ENCODE assay signal across 9 mouse cellular contexts in the genomic region with DNA sequence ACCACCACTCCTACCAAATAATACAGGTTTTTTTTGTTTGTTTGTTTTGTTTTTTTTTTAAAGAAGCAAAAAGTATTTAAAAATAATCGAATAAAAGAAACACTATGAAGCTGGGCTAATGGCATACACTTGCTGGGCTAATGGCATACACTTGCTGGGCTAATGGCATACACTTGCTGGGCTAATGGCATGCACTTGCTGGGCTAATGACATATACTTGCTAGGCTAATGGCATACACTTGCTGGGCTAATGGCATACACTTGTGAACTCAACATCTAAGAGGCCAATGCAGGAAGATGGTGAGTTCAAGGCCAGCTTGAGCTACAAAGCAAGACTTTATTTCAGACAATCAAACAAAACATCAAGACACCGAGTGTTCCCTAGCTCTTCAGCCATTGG.
"Had no signal": no experiment of that assay in that cellular context is flagged by ENCODE, and none has a peak within 500 bp of the region (broad histone marks: within the 10 kb centered on the region; RNA-seq: fewer than 3 reads in every experiment).

No protein-coding gene starts in this region.

- H3K36me3 ChIP-seq: liver, embryonic 13.5 days; midbrain, embryonic 10.5 days; midbrain, embryonic 13.5 days had no signal

- H3K4me1 ChIP-seq: liver, embryonic 13.5 days; midbrain, embryonic 10.5 days; midbrain, embryonic 13.5 days had no signal

- H3K27ac ChIP-seq: kidney, postnatal 0 days; liver, embryonic 13.5 days; macrophage; midbrain, embryonic 10.5 days; midbrain, embryonic 13.5 days had no signal

- DNase-seq: kidney, adult 2 months; kidney, postnatal 25 days; liver, embryonic 13.5 days; lung, embryonic 14.5 days had no signal

- H3K4me2 ChIP-seq: liver, embryonic 13.5 days; lung, embryonic 14.5 days; midbrain, embryonic 13.5 days had no signal

- H3K27me3 ChIP-seq: liver, embryonic 13.5 days; midbrain, embryonic 13.5 days had no signal

- H3K9me3 ChIP-seq: liver, embryonic 13.5 days; midbrain, embryonic 10.5 days; midbrain, embryonic 13.5 days had no signal

- ATAC-seq: midbrain, embryonic 13.5 days; midbrain, embryonic 16.5 days had no signal

- H3K4me3 ChIP-seq: liver, embryonic 13.5 days; midbrain, embryonic 10.5 days; midbrain, embryonic 13.5 days had no signal

- H3K9ac ChIP-seq: liver, embryonic 13.5 days; lung, embryonic 14.5 days; midbrain, embryonic 13.5 days had no signal
